24 mouse cellular contexts compared by ENCODE assay signal in the genomic region with DNA sequence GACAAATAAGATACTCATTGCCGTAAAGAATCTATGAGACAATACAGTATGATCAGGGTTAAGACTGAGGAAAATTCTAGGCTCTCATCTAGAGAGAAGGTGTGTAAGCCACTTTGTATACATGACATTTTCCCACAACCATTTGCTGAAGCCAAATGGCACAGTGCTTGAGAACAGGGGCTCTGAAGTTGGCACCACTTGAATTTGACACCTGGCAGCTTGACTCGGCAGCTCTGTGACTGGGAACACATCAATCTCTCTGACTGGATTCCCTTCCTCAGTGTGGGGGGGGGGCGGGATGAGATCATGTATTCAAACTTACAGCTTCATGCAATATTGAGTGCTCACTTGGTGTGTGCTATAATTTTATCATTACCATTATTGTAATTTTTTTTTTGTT.
"Had no signal": no experiment of that assay in that cellular context is flagged by ENCODE, and none has a peak within 500 bp of the region (broad histone marks: within the 10 kb centered on the region; RNA-seq: fewer than 3 reads in every experiment).

No protein-coding gene starts in this region.

- H3K9ac ChIP-seq: heart, embryonic 13.5 days; heart, embryonic 15.5 days; hindbrain, embryonic 13.5 days; hindbrain, embryonic 15.5 days; kidney, embryonic 15.5 days; limb, embryonic 13.5 days; limb, embryonic 15.5 days; liver, embryonic 12.5 days; liver, embryonic 14.5 days had no signal

- DNase-seq: gastrocnemius, postnatal 14 days; gastrocnemius, postnatal 36 days; heart, adult 11 months; heart, adult 2 months; heart, postnatal 14 days; heart, postnatal 36 days; kidney, adult 11 months; kidney, adult 2 months; kidney, adult 9 months; kidney, postnatal 14 days; kidney, postnatal 36 days had no signal

- ATAC-seq: hindbrain, postnatal 0 days; intestine, embryonic 16.5 days; liver, embryonic 12.5 days had no signal

- H3K9me3 ChIP-seq: heart, embryonic 13.5 days; heart, embryonic 15.5 days; hindbrain, embryonic 13.5 days; hindbrain, embryonic 15.5 days; kidney, embryonic 15.5 days; limb, embryonic 13.5 days; limb, embryonic 15.5 days; liver, embryonic 12.5 days had no signal

- H3K4me3 ChIP-seq: heart, adult 2 months; heart, embryonic 13.5 days; heart, embryonic 15.5 days; hindbrain, embryonic 13.5 days; hindbrain, embryonic 15.5 days; kidney, embryonic 15.5 days; limb, embryonic 13.5 days; limb, embryonic 15.5 days; liver, embryonic 12.5 days had no signal

- H3K36me3 ChIP-seq: heart, embryonic 13.5 days; heart, embryonic 15.5 days; hindbrain, embryonic 13.5 days; hindbrain, embryonic 15.5 days; kidney, embryonic 15.5 days; limb, embryonic 13.5 days; limb, embryonic 15.5 days; liver, embryonic 12.5 days had no signal

- H3K4me1 ChIP-seq: heart, embryonic 15.5 days; kidney, embryonic 15.5 days; liver, embryonic 12.5 days had no signal

- H3K27me3 ChIP-seq: heart, embryonic 13.5 days; heart, embryonic 15.5 days; hindbrain, embryonic 13.5 days; hindbrain, embryonic 15.5 days; kidney, embryonic 15.5 days; limb, embryonic 13.5 days; limb, embryonic 15.5 days; liver, embryonic 12.5 days had no signal

- H3K4me2 ChIP-seq: heart, embryonic 11.5 days; heart, embryonic 13.5 days; heart, embryonic 15.5 days; hindbrain, embryonic 13.5 days; hindbrain, embryonic 15.5 days; kidney, embryonic 15.5 days; limb, embryonic 13.5 days; limb, embryonic 15.5 days; liver, embryonic 12.5 days had no signal

- H3K27ac ChIP-seq: heart, adult 2 months; heart, embryonic 13.5 days; heart, embryonic 15.5 days; hindbrain, embryonic 13.5 days; hindbrain, embryonic 15.5 days; hindbrain, postnatal 0 days; kidney, embryonic 15.5 days; kidney, postnatal 0 days; limb, embryonic 13.5 days; limb, embryonic 15.5 days; liver, embryonic 12.5 days; liver, embryonic 14.5 days had no signal
